Mouse (Mus musculus) brain, embryonic 14.5 days (tissue): ENCODE results near the gene Zfp536. TPM values are rescaled to one million over a fixed set of nuclear protein-coding genes. Genes with fewer than 3 reads are reported as not detected.
A peak's percentile ranks its signal among the peaks of the same experiment; 100 is the strongest.

Experiments
- DNase-seq: peaks from one replicate; pipeline ENCODE4 v3.0.0-alpha.2; 2011; ENCODE audit warnings: low read depth
- CTCF ChIP-seq: fragments of 200-500 bp; IDR thresholded peaks from 2 replicates; pipeline ENCODE4 v1.5.1; 2012; ENCODE audit warnings: inconsistent platforms, mild to moderate bottlenecking, moderate library complexity, borderline replicate concordance; ENCODE audit not compliant: insufficient read depth, insufficient read length; ENCODE audit errors: extremely low read depth
- POLR2A ChIP-seq: fragments of 200-500 bp; IDR thresholded peaks from 2 replicates; pipeline ENCODE4 v1.6.1; 2012; ENCODE audit warnings: mild to moderate bottlenecking, inconsistent platforms, borderline replicate concordance; ENCODE audit not compliant: poor library complexity, insufficient read depth, insufficient read length, severe bottlenecking; ENCODE audit errors: extremely low read depth
- polyA plus RNA-seq: library from polyadenylated mRNA; depleted of rRNA; stranded (reverse); fragments of >200 nt; gene quantifications from 2 replicates; pipeline ENCODE4 v1.2.3, GENCODE M21; 2012

Gene Zfp536
- polyA plus RNA-seq, 1 experiment, result 30.4 TPM

DNA sequence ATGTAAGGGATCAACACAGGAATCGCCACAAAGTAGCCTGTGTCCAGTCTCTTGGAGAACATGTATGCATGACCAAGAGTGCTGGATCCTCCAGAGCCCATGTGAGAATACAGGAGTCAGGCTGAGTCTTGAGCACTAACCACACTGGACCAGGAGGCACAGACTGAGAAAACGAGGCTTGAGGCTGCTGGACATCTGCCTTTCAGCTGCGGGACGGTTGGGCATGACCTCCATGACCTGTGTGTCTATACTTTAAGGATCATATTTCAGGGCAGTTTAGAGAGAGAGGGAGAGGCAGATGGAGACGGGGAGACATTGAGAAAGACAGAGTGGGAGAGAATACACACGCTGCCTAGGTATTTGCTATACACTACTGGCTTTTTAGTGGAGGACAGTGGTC is 229.4 kb downstream of the Zfp536 start:
- no peak for DNase-seq
- TF ChIP-seq CTCF, result no peak
- no peak for TF ChIP-seq POLR2A

GRCm38 (mm10) chr7:37542951-37543350 is 230.5 kb downstream of the Zfp536 start:
- no peak for DNase-seq
- no peak for TF ChIP-seq POLR2A
- no peak for TF ChIP-seq CTCF

DNA sequence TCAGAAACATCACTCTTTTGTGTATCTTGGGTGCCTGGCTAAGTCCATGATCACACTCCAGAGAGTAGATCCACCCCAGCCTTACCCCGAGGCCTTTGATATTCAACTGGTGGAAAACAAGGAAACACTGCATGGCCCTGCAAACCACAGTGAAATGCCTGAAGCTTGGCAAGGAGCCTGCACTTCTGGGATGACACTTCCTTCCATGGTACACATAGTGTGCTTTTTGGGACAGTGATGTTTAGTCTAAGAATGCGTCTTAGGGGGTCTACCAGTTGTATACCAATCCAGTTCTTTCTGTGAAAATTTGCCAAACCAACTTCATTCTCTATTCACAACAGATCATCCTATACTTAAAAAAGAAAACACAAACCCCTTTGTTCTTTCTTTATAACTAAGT is 242.3 kb downstream of the Zfp536 start:
- no peak for TF ChIP-seq POLR2A
- TF ChIP-seq CTCF, result no peak
- DNase-seq, result no peak

DNA sequence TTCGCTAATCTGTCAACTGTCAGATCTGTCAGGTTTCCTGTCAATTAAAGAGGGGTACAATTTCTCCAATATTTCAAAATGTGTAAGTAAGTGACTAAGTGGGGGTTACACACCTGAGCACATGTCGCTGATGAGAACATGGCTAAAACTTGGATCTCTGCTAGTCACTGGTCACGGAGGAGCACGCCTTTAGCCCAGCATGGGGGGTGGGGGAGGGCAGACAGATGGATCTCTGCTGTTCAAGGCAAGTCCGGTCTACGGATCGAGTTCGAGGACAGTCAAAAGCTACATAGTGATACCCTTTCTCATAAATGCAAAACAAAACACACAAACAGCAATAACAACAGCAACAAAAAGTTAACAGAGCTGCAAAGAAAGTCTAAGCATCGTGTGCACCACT is 245.1 kb downstream of the Zfp536 start:
- TF ChIP-seq CTCF (no peak), POLR2A (no peak)
- no peak for DNase-seq

GRCm38 (mm10) chr7:37527890-37528289 is 245.6 kb downstream of the Zfp536 start:
- peak; percentile 62 for DNase-seq
- TF ChIP-seq POLR2A, result no peak
- no peak for TF ChIP-seq CTCF

- TF ChIP-seq CTCF, result no peak
- no peak for TF ChIP-seq POLR2A
- DNase-seq, result no peak
These were observed 252.0 kb downstream of the Zfp536 start for GRCm38 (mm10) chr7:37521407-37521806.

DNA sequence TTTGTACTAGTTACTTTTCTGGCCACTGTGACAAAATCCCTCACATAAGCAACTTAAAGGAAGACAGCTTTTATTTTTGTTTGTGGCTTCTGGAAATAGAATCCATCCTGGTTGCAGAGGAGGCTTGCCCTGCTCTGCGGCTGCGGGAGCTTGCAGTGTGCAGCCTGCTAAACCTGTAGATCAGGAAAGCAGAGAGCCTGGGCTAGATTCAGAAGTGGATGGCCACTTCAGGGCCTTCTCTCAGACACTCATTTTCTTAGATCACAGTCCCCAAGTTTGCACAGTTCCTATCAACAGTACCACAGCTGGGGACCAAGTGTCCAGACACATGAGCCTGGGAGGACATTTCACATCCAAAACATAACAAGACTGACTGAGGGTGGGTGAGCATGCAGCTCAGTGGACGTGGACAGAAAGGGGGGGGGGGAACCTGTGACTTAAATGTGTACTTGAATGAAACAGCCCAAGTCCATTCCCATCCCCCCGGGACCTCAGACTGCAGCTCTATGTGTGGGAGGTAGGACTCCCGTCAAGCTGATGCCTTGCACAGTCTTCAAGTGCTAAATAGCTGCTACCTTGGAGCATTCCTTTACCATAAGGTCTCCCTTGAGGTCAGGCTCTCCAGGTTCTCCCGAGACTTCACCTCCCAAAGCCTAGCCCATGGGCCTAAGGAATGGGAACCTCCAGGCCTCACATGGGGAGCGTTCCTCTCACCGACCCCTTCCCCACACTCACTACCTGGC is 262.3 kb downstream of the Zfp536 start:
- no peak for DNase-seq
- TF ChIP-seq POLR2A (no peak), CTCF (no peak)

DNA sequence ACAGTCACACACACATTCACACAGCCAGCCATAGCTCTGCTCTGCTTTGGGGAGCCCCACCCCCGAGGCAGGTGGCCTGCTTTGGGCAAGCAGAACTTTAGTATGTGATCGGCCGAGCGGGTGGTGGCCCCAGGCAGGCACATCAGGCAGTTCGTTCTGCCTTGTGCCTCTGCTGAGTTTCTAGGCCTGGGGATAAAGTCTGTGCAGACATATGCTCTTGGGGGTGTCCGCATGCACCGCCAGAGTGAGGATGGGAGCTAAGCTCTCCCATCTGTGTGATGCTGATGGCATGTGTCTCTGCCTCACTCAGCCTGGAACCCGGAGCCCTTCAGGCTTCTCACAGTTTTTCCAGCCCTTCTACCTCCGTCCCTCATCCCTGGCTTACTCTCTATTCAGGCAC is 263.7 kb downstream of the Zfp536 start:
- peak; percentile 65 for DNase-seq

GRCm38 (mm10) chr7:37505548-37505947 is 267.9 kb downstream of the Zfp536 start:
- no peak for TF ChIP-seq CTCF
- TF ChIP-seq POLR2A, result no peak

More for the DNA sequence above, 263.7 kb downstream of the Zfp536 start:
- no peak for TF ChIP-seq CTCF
- TF ChIP-seq POLR2A, result no peak

DNA sequence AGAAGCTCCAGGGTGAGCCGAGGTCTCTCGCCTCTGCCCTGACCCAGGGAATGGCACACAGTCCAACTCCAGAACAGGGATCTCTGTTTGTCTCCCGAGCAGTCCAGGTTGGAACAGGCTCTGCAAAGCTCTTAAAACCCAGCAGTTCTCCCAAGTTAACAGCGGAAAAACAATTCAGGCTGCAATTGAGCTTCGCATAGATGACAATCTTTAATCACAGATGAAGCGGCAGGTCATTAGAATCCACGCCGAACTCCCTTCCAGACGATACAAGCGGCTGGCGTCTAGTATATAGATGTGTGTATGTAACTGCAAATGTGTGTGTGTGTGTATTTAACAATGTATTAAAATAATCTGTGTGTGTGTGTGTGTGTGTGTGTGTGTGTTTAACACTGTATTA is 268.3 kb downstream of the Zfp536 start:
- TF ChIP-seq CTCF, result no peak
- no peak for TF ChIP-seq POLR2A
- DNase-seq, result peak; percentile 51

More at GRCm38 (mm10) chr7:37505548-37505947, 267.9 kb downstream of the Zfp536 start:
- peak; percentile 72 for DNase-seq

GRCm38 (mm10) chr7:37498881-37499280 is 274.6 kb downstream of the Zfp536 start:
- DNase-seq, result no peak

GRCm38 (mm10) chr7:37496491-37496890 is 276.9 kb downstream of the Zfp536 start:
- TF ChIP-seq CTCF (no peak), POLR2A (no peak)
- no peak for DNase-seq

More at GRCm38 (mm10) chr7:37498881-37499280, 274.6 kb downstream of the Zfp536 start:
- no peak for TF ChIP-seq POLR2A
- TF ChIP-seq CTCF, result no peak
